Mouse (Mus musculus): ENCODE data around the gene Slc44a2.

Slc44a2 gene

DNA sequence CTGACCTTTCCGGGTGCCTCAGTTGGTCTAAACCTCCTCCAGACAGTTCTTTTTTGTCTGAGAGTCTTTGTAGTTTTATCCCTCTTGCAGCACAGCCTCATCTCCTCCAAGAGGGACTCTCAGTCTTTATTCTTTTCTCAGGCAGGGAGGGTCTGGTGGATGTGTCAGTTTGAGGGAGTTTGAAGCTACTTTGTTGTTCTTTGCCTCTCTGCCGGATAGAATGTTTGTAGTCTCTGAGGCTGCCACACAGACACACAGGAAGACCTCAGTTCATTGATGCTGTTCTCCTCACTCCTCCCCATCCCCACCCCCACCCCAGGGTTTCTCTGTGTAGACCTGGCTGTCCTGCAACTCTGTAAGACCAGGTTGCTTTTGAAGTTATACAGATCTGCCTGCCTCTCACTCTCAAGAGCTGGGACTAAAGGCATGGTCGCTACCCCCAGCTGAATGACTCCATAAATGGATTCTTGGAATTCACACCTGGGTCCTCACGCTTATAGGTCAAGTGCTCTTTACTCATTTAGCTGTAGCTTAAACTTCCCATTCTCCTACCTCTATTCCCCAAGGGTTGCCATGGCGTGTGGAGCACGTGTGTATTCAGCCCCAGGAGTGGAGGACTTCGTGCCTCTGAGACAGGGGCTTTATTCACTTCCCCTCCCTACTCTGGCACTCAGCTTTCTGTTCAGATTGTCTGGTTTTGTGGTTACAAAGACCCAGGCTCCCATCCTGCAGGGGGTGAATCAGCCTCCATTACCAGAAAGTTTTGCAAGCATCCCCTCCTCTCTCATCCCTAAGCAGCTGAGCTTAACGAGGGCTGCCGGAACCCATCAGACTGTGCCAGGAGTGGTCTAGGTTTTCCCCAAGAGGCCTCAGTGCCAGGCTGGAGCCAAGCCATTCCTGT, 11.9 kb downstream of the Slc44a2 start:
- DNase-seq (ENCODE audit: low spot score in 2 of 2) = peak; percentile 45 to 60

DNA sequence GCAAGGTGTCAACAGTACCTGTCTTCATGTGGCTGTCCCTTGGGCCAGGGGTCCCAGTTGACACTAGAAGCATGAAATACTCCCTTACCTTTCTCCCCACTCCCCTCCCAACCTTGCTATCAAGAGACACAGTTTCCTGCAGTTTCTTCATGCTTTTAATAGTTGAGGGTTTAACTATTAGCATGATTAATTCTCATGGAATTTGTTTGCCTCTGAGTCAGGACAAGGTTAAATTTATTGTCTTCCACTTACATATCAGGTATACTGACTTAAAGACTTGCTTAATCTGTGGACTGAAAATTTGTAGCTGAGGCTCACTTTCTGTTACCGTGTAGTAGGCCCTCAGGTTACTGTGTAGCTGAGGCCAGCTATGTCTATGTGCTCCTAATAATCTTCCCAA, 13.0 kb downstream of the Slc44a2 start:
- no peak for DNase-seq (ENCODE audit: low spot score in 2 of 2)

GRCm38 (mm10) chr9:21334747-21335146, 14.2 kb downstream of the Slc44a2 start:
- DNase-seq (ENCODE audit: low spot score in 2 of 2) = no peak

GRCm38 (mm10) chr9:21335391-21335790, 14.9 kb downstream of the Slc44a2 start:
- no peak for DNase-seq (ENCODE audit: low spot score in 2 of 2)

DNA sequence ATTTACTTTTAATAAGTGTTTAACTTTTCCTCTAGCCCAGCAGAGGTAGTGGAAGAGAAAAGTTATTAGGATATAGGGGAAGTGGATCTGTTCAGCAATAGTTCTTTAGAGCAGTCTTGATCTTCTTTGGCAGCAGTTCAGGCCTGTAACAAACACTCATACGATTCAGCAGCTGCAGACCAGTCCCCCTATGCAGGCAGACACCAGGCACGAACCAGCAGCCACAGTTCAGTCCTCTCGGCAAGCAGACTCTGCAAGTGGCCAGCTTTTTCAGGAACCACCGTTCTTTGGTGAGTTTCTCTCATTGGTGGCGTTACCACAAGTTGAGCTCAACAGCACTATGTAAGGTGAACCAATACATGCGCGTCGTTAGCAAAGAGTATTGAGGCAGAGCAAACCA, 16.0 kb downstream of the Slc44a2 start:
- DNase-seq (ENCODE audit: low spot score in 2 of 2) = no peak

DNA sequence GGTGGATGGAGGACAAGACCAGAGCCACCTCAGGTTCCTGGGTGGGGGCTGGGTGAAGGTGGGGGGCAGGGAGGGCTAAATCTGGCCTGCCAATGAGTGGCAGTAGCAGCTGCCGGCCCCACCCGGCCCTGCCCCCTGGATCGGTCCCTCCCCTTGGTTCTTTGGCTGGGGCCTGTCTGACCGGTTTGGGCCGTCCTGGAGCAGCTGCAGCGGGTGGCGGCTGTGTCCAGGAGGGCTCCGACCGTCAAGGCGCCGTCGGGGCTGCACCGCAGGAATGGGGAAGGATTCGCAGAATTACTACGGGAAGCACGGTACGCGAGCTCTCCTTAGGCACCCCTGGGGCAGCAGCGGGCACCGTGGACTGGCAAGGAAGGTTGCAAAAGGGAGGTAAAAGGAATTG, 17.2 kb downstream of the Slc44a2 start:
- no peak for DNase-seq (ENCODE audit: low spot score in 2 of 2)

GRCm38 (mm10) chr9:21340411-21340810, 19.9 kb downstream of the Slc44a2 start:
- DNase-seq (ENCODE audit: low spot score in 2 of 2) = no peak

DNA sequence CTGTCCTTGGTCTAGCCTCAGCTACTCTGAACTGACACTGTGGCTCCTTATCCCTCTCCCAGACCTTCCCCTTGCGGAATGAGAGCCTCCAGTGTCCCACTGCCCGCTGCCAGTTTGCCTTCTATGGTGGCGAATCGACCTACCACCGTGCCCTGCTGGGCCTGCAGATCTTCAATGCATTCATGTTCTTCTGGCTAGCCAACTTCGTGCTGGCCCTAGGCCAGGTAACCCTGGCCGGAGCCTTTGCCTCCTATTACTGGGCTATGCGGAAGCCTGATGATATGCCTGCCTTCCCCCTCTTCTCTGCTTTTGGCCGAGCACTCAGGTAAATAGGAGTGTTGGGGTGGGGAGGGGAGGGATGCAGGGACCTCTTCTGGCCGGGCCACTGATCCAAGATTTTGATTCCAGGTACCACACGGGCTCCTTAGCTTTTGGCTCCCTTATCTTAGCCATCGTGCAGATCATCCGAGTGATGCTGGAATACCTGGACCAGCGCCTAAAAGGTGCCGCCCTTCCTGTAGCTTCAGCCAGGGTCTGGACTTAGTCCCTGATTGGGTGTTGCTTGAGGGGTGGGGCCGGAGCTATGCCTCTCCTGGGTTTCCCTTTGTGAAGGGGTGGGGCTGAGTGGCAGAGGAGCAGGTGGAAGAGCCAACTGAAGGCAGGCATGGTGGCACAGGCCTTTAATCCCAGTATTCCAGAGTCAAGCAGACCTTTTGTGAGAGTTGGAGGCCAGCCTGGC, 26.3 kb downstream of the Slc44a2 start:
- no peak for DNase-seq (ENCODE audit: low spot score in 2 of 2)

DNA sequence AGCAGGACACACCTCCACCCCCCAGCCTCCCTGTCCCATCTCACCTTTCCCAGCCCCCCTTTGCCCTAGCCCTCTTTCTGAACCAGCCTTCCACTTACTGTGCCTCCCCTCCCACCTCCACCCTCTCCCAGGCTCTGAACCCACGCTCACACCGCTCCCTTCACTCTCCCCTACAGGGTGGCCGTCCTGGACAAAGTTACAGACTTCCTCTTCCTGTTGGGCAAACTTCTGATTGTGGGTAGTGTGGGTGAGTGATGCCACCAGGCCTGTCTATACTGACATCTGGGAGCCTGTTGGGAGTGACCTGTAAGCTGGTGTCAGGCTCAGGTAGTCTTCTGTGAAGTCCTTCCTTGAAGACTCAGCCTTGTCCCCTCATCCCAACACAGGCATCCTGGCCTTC, 27.7 kb downstream of the Slc44a2 start:
- no peak for DNase-seq (ENCODE audit: low spot score in 2 of 2)

DNA sequence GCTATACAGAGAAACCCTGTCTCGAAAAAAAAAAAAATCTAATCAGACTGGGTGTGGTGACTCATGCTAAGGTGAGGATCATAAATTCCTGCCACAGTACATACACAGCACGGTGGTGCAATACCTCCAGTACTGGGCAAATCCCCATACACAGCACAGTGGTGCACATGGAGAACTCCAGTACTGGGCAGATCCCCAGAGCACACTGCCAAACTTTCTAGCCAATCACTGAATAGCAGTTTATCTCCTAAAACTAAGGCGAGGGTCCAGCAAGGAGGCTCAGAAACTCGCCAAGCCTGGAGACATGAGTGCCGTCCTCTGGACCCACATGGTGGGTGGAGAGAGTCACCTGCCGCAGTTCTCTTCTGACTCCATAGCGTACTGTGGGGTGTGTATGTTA, 30.7 kb downstream of the Slc44a2 start:
- DNase-seq (ENCODE audit: low spot score in 2 of 2) = no peak

DNA sequence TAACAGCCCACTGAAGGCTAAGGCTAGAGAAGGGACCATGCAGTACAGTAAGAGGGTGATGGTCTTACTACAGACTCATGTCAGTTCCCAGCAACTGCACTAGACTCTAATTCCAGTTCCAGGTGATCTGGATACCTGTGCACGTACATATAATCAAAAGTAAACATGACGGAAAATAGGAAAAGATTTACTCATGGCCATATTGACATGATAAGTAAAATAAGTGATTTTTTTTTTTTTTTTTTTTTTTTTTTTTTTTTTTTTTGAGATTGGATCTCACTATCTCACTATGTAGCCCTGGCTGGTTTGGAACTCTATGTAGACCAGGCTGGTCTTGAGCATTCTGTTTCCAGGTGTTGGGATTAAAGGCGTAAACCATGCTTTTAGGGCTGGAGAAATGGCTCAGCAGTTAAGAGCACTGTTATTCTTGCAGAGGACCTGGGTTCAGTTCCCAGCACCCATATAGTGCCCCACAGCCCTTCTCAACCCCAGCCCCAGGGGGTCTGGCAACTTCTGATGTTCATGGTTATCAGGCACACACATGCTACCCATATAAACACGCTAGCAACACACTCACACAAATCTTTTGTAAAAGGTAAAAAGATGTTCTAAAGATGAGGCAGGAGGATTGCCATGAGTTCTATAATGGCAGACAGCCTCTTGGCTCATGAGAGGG, 31.3 kb downstream of the Slc44a2 start:
- no peak for DNase-seq (ENCODE audit: low spot score in 2 of 2)

DNA sequence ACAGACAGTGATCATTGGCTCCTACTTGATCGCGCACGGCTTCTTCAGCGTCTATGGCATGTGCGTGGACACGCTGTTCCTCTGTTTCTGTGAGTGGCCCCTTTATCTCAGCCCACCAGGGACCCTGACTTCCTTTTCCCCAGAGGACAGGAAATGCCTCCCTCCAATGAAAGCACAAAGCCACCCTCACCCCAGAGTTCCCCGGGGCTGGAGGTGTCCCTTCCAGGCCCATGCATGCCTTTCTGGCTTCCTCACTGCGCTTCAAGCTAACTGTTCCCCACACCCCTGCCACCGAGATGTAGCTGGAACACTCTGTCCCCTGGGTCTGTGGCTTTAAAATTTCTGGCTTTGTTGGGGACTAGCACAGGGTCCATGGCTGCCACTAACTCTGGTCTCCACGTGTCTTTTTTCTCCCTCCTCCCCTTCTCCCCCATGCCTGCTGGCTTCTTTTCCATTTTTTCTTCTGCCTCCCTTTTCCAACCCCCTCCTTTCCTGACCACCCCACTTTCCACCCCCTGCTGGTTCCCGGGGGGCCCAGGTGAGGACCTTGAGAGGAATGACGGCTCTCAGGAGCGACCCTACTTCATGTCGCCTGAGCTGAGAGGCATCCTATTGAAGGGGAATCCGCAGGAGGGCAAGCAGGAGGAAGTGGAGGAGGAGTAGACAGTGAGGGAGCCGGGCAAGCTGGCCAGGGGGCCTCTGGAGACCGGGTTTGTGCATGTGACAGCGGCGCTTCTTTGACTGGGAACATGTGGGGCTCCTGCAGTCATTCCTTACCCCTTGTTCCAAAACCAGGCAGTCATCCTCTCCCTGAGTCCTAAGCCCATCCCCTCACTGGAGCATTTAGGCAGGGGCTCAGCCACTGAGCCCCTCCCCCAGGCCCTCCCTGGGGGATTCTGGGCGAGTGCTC, 32.2 kb downstream of the Slc44a2 start:
- DNase-seq (ENCODE audit: low spot score in 2 of 2) = no peak

- no peak for DNase-seq (ENCODE audit: low spot score in 2 of 2)
These were observed 32.8 kb downstream of the Slc44a2 start for GRCm38 (mm10) chr9:21353373-21353686.

DNA sequence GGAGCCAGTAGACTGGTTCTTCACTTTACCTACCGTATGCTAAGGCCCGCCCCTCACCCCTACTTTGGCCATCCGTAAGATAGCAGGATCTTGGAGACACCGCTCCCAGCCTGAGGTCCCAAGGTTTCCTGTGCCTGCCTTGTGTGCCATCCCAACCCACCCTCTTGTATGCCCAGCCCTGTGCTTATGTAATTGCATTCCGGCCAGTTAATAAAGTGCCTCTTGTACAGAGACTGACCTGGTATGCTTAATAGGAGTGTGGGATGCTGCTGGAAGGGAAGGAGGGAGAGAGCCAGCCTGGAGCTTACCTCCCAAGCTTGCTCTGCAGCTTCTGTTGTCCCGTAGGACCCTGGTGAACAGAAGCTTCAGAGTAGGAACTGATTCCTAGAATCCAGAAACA, 34.3 kb downstream of the Slc44a2 start:
- no peak for DNase-seq (ENCODE audit: low spot score in 2 of 2)

- peak; percentile 60 to 70 for DNase-seq (ENCODE audit: low spot score in 2 of 2)
These were observed 36.7 kb downstream of the Slc44a2 start for GRCm38 (mm10) chr9:21356981-21357718.

DNA sequence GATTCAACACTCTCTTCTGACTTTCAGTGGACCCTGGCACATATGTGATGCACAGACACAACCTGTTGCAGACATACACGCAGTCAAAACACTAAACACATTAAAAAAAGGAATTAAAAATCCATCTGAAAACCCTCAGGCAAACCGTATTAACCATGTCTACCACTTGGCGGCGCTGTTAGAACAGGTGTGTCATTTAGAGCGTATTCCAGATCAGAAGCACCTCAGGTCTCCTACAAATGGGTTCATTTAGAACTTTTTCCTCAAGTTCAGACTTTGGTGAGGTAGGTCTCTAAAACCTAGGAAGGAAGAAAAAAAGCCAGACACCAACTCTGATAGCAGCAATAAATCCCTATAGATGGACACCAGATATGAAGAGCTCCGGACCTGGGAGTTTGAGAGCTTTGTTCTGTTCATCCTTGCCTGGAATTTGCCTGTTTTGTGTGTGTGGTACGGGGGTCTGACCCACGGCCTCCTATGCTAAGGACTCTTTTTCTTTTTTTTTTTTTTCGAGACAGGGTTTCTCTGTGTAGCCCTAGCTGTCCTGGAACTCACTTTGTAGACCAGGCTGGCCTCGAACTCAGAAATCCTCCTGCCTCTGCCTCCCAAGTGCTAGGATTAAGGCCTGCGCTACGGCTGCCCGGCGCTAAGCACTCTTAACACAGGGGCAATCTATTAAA, 46.2 kb downstream of the Slc44a2 start:
- DNase-seq (ENCODE audit: low spot score in 2 of 2) = peak; percentile 60 to 76

DNA sequence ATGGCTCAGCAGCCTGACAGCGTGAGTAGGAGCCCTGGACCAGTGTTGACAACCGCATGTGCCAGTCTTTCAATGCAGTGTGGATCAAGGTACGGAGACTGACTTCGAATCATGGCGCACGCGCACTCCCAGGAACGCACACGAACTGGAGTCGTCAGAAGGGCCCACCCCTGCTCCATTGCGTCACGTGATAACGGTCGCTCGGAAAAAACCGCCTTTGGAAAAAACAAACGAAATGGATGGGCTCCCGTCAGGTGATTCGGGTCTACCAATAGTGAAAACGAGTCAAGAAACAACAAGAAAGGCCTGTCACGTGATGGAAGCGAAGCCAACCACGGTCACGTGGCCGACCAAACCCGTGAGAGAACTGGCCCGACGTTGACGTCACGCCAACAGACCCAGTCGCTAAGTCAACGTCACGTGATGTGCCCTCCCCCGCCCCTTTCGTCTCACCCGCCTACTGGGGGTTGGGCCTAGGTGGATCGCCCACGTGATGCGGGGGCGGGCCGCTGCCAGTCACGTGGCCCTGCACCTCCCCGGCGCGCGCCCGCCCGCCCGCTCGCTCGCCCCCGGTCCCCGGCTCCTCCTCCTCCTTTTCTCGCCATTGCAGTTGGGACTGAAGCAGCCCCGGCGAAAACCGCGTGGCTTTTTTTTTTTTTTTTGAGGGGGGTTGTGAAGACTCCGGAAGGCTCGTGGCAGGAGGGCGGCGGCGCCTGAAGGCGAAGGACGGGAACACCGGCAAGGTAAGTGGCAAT, 47.0 kb downstream of the Slc44a2 start, which contains the start of gene Ilf3:
Gene Ilf3 (plus strand): TSS at position 515 of the 755 bp plus-strand sequence.
- peak; percentile 99 to 100 for DNase-seq (ENCODE audit: low spot score in 2 of 2)

GRCm38 (mm10) chr9:21368131-21368584, 47.7 kb downstream of the Slc44a2 start:
- DNase-seq (ENCODE audit: low spot score in 2 of 2) = peak; percentile 75 to 79

GRCm38 (mm10) chr9:21369080-21369479, 48.6 kb downstream of the Slc44a2 start:
- DNase-seq (ENCODE audit: low spot score in 2 of 2) = no peak
